Mouse (Mus musculus) kidney, adult 2 months (tissue): ENCODE results near the gene Bhmt2. TPM values are rescaled to one million over a fixed set of nuclear protein-coding genes. Genes with fewer than 3 reads are reported as not detected.

Experiments used
- DNase-seq: peaks from one replicate; pipeline ENCODE4 v3.0.0; 2021
- H3K27ac ChIP-seq: fragments of 200-500 bp; 2 replicates; pipeline ENCODE4 v1.5.1; 2012; ENCODE audit warnings: low read depth, low read length, control low read depth, inconsistent platforms; ENCODE audit not compliant: insufficient read depth
- H3K27me3 ChIP-seq: fragments of 200-500 bp; replicated peaks from 2 replicates; pipeline ENCODE4 v1.6.1; 2012; ENCODE audit warnings: mild to moderate bottlenecking, moderate library complexity, low read length, inconsistent platforms; ENCODE audit not compliant: control insufficient read depth, insufficient read depth
- H3K36me3 ChIP-seq: fragments of 200-500 bp; 2 replicates; pipeline ENCODE4 v1.6.1; 2012; ENCODE audit warnings: mild to moderate bottlenecking, moderate library complexity, low read length, inconsistent platforms; ENCODE audit not compliant: control insufficient read depth, insufficient read depth
- H3K4me1 ChIP-seq: fragments of 200-500 bp; 2 replicates; pipeline ENCODE4 v1.6.1; 2011; ENCODE audit warnings: low read length; ENCODE audit not compliant: control insufficient read depth, insufficient read depth
- H3K4me3 ChIP-seq: fragments of 200-500 bp; 2 replicates; pipeline ENCODE4 v1.5.1; 2011; ENCODE audit warnings: mild to moderate bottlenecking, low read depth, low read length, control low read depth; ENCODE audit not compliant: insufficient read depth
- CTCF ChIP-seq: fragments of 200-500 bp; conservative IDR thresholded peaks from 2 replicates; pipeline ENCODE4 v1.5.1; 2011; ENCODE audit warnings: low read depth, mild to moderate bottlenecking, control low read depth, low read length, moderate library complexity, mixed read lengths; ENCODE audit not compliant: insufficient read depth, insufficient read length
- POLR2A ChIP-seq: fragments of 200-500 bp; IDR thresholded peaks from one replicate; pipeline ENCODE4 v1.6.1; 2011; ENCODE audit warnings: low read depth, low read length, control low read depth
- WGBS: fragments of 180-500 bp; shearing (Covaris S2); methylation state at CpG from one replicate; pipeline ENCODE4 v1.1.7; 2018; 5-methylcytosine and 5-hydroxymethylcytosine counted together
- polyA plus RNA-seq: library from polyadenylated mRNA; depleted of rRNA; stranded (reverse); fragments of >200 nt; gene quantifications from 2 replicates; pipeline ENCODE4 v1.2.3, GENCODE M21; 2012

Bhmt2 gene
- polyA plus RNA-seq, 1 experiment = 54.5 TPM

DNA sequence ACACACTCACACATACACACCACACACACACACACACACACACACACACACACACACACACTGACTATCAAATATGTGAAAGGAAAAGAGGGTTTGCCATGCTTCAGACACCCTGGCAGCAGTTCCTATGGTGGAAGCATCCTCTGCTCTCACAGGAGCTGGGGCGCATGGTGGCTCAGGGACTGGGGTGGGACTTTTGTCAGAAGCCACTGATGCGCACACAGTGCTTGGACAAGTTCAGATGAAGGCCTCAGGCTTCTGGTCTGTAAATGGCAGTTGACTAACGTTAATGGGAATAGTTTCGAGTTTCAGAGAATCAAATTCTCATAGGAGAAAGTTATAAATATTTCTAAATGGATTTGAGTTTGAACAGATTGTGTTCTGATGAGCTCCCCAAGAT lies 11.1 kb upstream of the Bhmt2 start:
- TF ChIP-seq CTCF (no peak), POLR2A (no peak)
- no peaks in the 10 kb centered on the region for H3K4me1 ChIP-seq
- no peak overlapping the region for H3K27ac ChIP-seq
- no peaks in the 10 kb centered on the region for H3K27me3 ChIP-seq
- no peak overlapping the region for H3K4me3 ChIP-seq
- H3K36me3 ChIP-seq = no peaks in the 10 kb centered on the region
- no peak for DNase-seq
- WGBS = 88% methylated on average over 4 of the region's 4 CpGs

DNA sequence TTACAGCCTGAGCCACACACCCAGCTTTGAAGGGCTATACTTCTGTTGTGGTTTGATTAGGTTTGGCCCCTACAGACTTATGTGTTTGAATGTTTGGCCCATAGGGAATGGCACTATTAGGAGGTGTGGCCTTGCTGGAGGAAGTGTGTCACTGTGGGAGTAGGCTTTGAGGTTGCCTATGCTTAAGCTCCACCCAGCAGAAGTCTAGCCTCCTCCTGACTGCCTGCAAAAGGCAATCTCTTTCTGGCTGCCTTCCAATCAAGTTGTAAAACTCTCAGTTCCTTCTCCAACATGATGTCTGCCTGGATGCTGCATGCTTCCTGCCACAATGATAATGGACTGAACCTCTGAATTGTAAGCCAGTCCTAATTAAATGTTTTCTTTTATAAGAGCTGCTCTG lies 9.2 kb upstream of the Bhmt2 start:
- Histone ChIP-seq H3K4me3 (no peak overlapping the region), H3K4me1 (no peaks in the 10 kb centered on the region), H3K36me3 (no peaks in the 10 kb centered on the region), H3K27me3 (no peaks in the 10 kb centered on the region), H3K27ac (no peak overlapping the region)
- TF ChIP-seq CTCF (no peak), POLR2A (no peak)
- DNase-seq = no peak

DNA sequence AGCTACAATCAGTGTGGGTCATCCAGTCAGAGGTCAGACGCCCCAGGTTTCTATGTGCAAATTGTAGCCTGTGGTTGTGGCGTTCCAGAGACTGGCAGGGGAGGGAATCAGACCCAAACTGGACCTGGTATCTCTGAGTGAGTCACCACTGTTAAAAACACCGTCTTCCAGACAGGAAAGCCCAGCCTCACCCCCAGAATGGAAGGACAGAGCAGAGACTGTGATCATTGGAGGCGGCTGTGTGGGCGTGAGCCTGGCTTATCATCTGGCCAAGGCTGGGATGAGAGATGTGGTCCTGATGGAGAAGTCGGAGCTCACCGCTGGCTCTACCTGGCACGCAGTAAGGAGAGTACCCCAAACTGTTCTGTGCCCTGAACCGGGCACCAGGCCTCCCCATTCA lies 2.8 kb upstream of the Bhmt2 start:
- peaks cover 3% of the 10 kb centered on the region; the same call in 1 of the 2 replicates for H3K4me1 ChIP-seq
- H3K27me3 ChIP-seq = no peaks in the 10 kb centered on the region
- no peak overlapping the region for H3K4me3 ChIP-seq
- DNase-seq = no peak
- no peak overlapping the region for H3K27ac ChIP-seq
- 76% methylated on average over 9 of the region's 9 CpGs for WGBS
- TF ChIP-seq CTCF = no peak
- no peak for TF ChIP-seq POLR2A
- H3K36me3 ChIP-seq = no peaks in the 10 kb centered on the region

DNA sequence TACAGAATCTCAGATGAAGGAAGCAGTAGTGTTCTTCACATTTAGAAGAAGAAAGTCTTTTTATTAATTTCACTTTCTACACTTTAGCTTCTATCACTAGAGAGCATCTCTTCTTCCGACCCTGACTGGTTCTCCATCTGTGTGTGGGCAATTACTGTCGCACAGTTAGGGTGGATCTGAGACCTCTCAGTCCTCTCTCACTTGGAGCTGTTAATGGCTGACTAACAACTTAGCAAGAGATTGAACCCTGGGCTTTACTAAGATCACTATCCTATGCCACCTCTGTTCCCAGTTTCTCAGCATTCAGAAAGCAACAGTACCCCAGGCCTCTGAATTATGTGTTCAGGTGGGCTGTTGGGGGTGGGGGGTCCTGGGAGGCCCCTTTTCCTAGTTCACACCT lies 806 bp downstream of the Bhmt2 start:
- peaks cover 5% of the 10 kb centered on the region; the same call in 1 of the 2 replicates for H3K4me1 ChIP-seq
- TF ChIP-seq CTCF = no peak
- TF ChIP-seq POLR2A = no peak
- H3K36me3 ChIP-seq = no peaks in the 10 kb centered on the region
- peak overlapping the region; percentile 36 for H3K4me3 ChIP-seq
- peak overlapping the region; percentile 14; the same call in 1 of the 2 replicates for H3K27ac ChIP-seq
- DNase-seq = peak; percentile 58
- WGBS = 45% methylated on average over 2 of the region's 2 CpGs
- no peaks in the 10 kb centered on the region for H3K27me3 ChIP-seq

DNA sequence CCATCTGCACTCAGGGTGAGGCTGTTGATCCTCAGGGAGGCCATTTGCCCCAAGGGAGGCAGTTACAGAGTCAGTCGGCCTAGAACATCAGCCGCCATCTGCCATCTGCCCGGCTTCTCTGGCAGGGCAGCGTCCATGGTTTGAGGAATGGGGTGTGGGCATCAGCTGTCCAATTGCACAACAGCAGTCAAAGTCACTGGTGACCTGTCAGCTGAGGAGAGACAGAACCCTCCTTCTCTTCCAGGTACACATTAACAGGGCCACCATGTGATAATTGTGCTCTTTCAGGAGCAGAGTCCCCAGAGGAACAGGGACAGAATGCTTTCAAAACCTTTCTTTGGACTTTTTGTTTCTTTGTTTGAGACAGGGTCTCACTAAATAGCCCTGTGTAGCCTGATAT lies 1.7 kb downstream of the Bhmt2 start:
- TF ChIP-seq CTCF (no peak), POLR2A (peak; percentile 12)
- WGBS = 67% methylated on average over 4 of the region's 4 CpGs
- H3K27ac ChIP-seq = peak overlapping the region; percentile 82
- no peaks in the 10 kb centered on the region for H3K27me3 ChIP-seq
- peak; percentile 87 for DNase-seq
- H3K4me3 ChIP-seq = no peak overlapping the region
- no peaks in the 10 kb centered on the region for H3K36me3 ChIP-seq
- H3K4me1 ChIP-seq = peaks cover 5% of the 10 kb centered on the region; the same call in 1 of the 2 replicates

DNA sequence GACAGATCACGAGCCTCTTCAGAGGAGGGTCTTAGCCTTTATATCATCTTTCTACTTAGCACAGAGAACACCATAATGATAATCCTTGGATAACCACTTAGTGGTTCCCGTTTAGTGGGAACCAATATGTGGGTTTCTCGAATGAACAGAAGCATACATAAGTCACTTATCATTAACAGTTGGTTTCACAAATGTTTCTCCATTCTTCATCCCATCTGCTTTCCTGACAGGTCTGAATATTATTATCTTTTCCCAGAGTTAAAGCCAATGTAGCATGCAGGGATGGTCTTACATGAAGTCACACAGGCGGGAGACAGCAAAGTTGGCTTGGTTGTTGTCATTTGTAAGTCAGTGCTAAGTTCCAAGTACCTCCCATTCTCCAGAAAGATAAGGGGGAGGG lies 6.5 kb downstream of the Bhmt2 start:
- TF ChIP-seq POLR2A = no peak
- no peak for TF ChIP-seq CTCF
- no peak overlapping the region for H3K27ac ChIP-seq
- DNase-seq = no peak
- H3K36me3 ChIP-seq = no peaks in the 10 kb centered on the region
- no peaks in the 10 kb centered on the region for H3K27me3 ChIP-seq
- no peak overlapping the region for H3K4me3 ChIP-seq
- 82% methylated on average over 4 of the region's 4 CpGs for WGBS
- peaks cover 5% of the 10 kb centered on the region; the same call in 1 of the 2 replicates for H3K4me1 ChIP-seq

DNA sequence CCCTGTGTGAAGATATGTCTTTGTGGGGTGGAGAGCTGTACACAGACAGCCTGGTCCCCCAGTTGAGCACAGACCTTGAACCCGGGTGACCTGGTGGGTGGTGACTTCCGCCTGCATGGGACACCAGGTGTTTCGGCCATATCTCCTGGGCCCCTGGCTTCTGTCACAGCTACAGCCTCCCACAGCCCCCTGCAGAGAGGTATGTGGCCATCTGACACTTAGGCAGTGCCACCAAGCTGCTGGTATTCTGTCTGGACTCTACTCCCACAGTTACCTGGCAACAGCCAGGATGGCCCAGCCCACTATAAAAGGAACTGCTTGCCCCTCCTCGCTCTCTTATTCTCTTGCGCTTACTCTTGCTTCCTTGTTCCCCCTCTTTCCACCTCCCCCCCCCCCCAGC lies 16.2 kb downstream of the Bhmt2 start:
- TF ChIP-seq CTCF = no peak
- TF ChIP-seq POLR2A = no peak
- no peak for DNase-seq
- Histone ChIP-seq H3K27ac (no peak overlapping the region), H3K36me3 (no peaks in the 10 kb centered on the region), H3K4me1 (no peaks in the 10 kb centered on the region; the same call in 1 of the 2 replicates), H3K4me3 (no peak overlapping the region), H3K27me3 (no peaks in the 10 kb centered on the region)
- WGBS = 70% methylated on average over 5 of the region's 5 CpGs

DNA sequence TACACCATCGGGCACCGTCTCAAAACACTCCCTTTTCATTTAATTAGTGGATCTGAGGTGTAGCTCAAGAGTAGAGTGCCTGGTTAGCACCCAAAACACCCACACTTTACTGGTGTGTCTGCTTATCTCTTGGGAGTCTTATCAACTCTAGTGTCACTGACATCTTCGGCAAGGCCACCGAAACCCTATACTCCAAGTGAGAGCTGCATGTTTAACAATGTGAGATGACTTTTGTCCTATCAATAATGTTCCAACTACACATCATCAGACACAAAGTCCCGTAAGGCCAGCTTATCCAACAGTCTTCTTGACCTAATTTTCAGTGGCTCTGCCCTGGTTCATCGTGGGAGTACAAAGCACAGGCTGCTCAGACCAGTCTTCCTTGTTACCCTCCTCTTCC lies 20.7 kb downstream of the Bhmt2 start:
- H3K4me3 ChIP-seq = no peak overlapping the region
- DNase-seq = no peak
- no peaks in the 10 kb centered on the region for H3K36me3 ChIP-seq
- H3K4me1 ChIP-seq = peaks cover 8% of the 10 kb centered on the region; the same call in 1 of the 2 replicates
- H3K27me3 ChIP-seq = no peaks in the 10 kb centered on the region
- WGBS = 81% methylated on average over 6 of the region's 6 CpGs
- TF ChIP-seq POLR2A (no peak), CTCF (no peak)
- no peak overlapping the region for H3K27ac ChIP-seq
